Mouse (Mus musculus) thymus, adult 18-20 months (tissue): ENCODE measurements around the gene Kcnn3.

Source experiments
- DNase-seq, 2 experiments: peaks; one replicate each; pipeline ENCODE4 v3.0.0; 2022; ENCODE audit warnings: mixed read lengths in 2 of 2

The Kcnn3 gene

GRCm38 (mm10) chr3:89617360-89617759 is 97.4 kb downstream of the Kcnn3 start:
- DNase-seq, result no peak

- DNase-seq, result no peak
Measured at GRCm38 (mm10) chr3:89622825-89623224, 102.9 kb downstream of the Kcnn3 start.

- DNase-seq, result no peak
Measured at GRCm38 (mm10) chr3:89623531-89623930, 103.6 kb downstream of the Kcnn3 start.

GRCm38 (mm10) chr3:89624001-89624400 is 104.0 kb downstream of the Kcnn3 start:
- DNase-seq, result no peak

GRCm38 (mm10) chr3:89624814-89625445 is 105.0 kb downstream of the Kcnn3 start:
- no peak for DNase-seq

GRCm38 (mm10) chr3:89626556-89626955 is 106.6 kb downstream of the Kcnn3 start:
- DNase-seq, result no peak

- no peak for DNase-seq
Measured at GRCm38 (mm10) chr3:89629811-89630210, 109.8 kb downstream of the Kcnn3 start.

- no peak for DNase-seq
Measured at GRCm38 (mm10) chr3:89631750-89632149, 111.8 kb downstream of the Kcnn3 start.

- no peak for DNase-seq
Measured at GRCm38 (mm10) chr3:89633531-89633930, 113.6 kb downstream of the Kcnn3 start.

GRCm38 (mm10) chr3:89633941-89634340 is 114.0 kb downstream of the Kcnn3 start:
- DNase-seq, result no peak

- DNase-seq, result no peak
Measured at GRCm38 (mm10) chr3:89640804-89641203, 120.8 kb downstream of the Kcnn3 start.

GRCm38 (mm10) chr3:89643391-89643790 is 123.4 kb downstream of the Kcnn3 start:
- no peak for DNase-seq

GRCm38 (mm10) chr3:89646813-89647255 is 126.9 kb downstream of the Kcnn3 start:
- no peak for DNase-seq

GRCm38 (mm10) chr3:89647268-89647874 is 127.4 kb downstream of the Kcnn3 start:
- DNase-seq, result no peak

GRCm38 (mm10) chr3:89649890-89650289 is 129.9 kb downstream of the Kcnn3 start:
- no peak for DNase-seq

- DNase-seq, result no peak
Measured at GRCm38 (mm10) chr3:89653231-89653954, 133.4 kb downstream of the Kcnn3 start.

- no peak for DNase-seq
Measured at GRCm38 (mm10) chr3:89657092-89657491, 137.1 kb downstream of the Kcnn3 start.

GRCm38 (mm10) chr3:89658457-89658856 is 138.5 kb downstream of the Kcnn3 start:
- DNase-seq, result no peak

- no peak for DNase-seq
Measured at GRCm38 (mm10) chr3:89659938-89660620, 140.1 kb downstream of the Kcnn3 start.

- no peak for DNase-seq
Measured at GRCm38 (mm10) chr3:89664808-89665207, 144.8 kb downstream of the Kcnn3 start.

GRCm38 (mm10) chr3:89667131-89667530 is 147.2 kb downstream of the Kcnn3 start:
- DNase-seq, result no peak

GRCm38 (mm10) chr3:89671334-89671733 is 151.4 kb downstream of the Kcnn3 start:
- DNase-seq, result no peak

- DNase-seq, result peak in 1 of 2 experiments; percentile 30
Measured at GRCm38 (mm10) chr3:89672573-89673317, 152.8 kb downstream of the Kcnn3 start.
